Mouse (Mus musculus) forebrain, embryonic 11.5 days (tissue): Measurements from ENCODE around the gene Stard3. TPM values are rescaled to one million over a fixed set of nuclear protein-coding genes. Genes with fewer than 3 reads are reported as not detected.
"Not testable (repeated sequence)": the region's sequence is repeated elsewhere in the genome, so short reads cannot be mapped to it uniquely, and the experiment has no call there.

Experiments
- ATAC-seq: fragments of 200-750 bp; cut with Nextera tagmentation; replicated peaks from 2 replicates; pipeline ENCODE4 v1.8.0; 2017; ENCODE audit warnings: moderate TSS enrichment; ENCODE audit not compliant: low FRiP score
- DNase-seq: peaks from one replicate; pipeline ENCODE4 v3.0.0-alpha.2; 2017; ENCODE audit warnings: low spot score
- H3K27ac ChIP-seq: fragments of 300-500 bp; sonication (generic); 2 replicates; pipeline ENCODE4 v1.5.1; 2014; ENCODE audit warnings: low read depth, low read length
- H3K27me3 ChIP-seq: fragments of 300-500 bp; sonication (generic); 2 replicates; pipeline ENCODE4 v1.6.1; 2014; ENCODE audit warnings: mild to moderate bottlenecking, low read length, mixed read lengths; ENCODE audit not compliant: control insufficient read depth, insufficient read depth
- H3K36me3 ChIP-seq: fragments of 300-500 bp; sonication (generic); 2 replicates; pipeline ENCODE4 v1.6.1; 2014; ENCODE audit warnings: mild to moderate bottlenecking, low read length, moderate library complexity, mixed read lengths; ENCODE audit not compliant: control insufficient read depth, insufficient read depth
- H3K4me1 ChIP-seq: fragments of 300-500 bp; sonication (generic); replicated peaks from 2 replicates; pipeline ENCODE4 v1.6.1; 2014; ENCODE audit warnings: low read length, mixed read lengths; ENCODE audit not compliant: control insufficient read depth, insufficient read depth
- H3K4me2 ChIP-seq: fragments of 300-500 bp; sonication (generic); 2 replicates; pipeline ENCODE4 v1.6.1; 2014; ENCODE audit warnings: low read depth, mild to moderate bottlenecking, low read length, moderate library complexity, mixed read lengths; ENCODE audit not compliant: severe bottlenecking
- H3K4me3 ChIP-seq: fragments of 300-500 bp; sonication (generic); 2 replicates; pipeline ENCODE4 v1.5.1; 2014; ENCODE audit warnings: low read depth, low read length
- H3K9ac ChIP-seq: fragments of 300-500 bp; sonication (generic); 2 replicates; pipeline ENCODE4 v1.6.1; 2014; ENCODE audit warnings: low read length
- H3K9me3 ChIP-seq: fragments of 300-500 bp; sonication (generic); 2 replicates; pipeline ENCODE4 v1.6.1; 2016; ENCODE audit warnings: low read length, mixed read lengths; ENCODE audit not compliant: control insufficient read depth
- WGBS: fragments of 180-500 bp; shearing (Covaris S2); extraction: QIAGEN DNeasy Blood & Tissue Kit; methylation state at CpG from one replicate; pipeline ENCODE4 v1.1.7; 2014; 5-methylcytosine and 5-hydroxymethylcytosine counted together
- polyA plus RNA-seq: library from polyadenylated mRNA; unstranded; fragments of >200 nt; fragmentation: Nextera tagmentation; extraction: Ambion mirVana; gene quantifications from 2 replicates; pipeline ENCODE4 v1.2.1, GENCODE M21; 2014

The Stard3 gene
- polyA plus RNA-seq, 1 experiment from 2014 or later: 38.1 TPM

- WGBS: 88% methylated on average over 2 of the region's 2 CpGs
- H3K9ac ChIP-seq: no peak overlapping the region
- peaks cover 11% of the 10 kb centered on the region for H3K27me3 ChIP-seq
- no peak overlapping the region for H3K4me2 ChIP-seq
- H3K36me3 ChIP-seq: peaks cover 3% of the 10 kb centered on the region
- no peak for DNase-seq
- ATAC-seq: no peak
- H3K4me3 ChIP-seq: no peak overlapping the region
- H3K9me3 ChIP-seq: no peaks in the 10 kb centered on the region
- no peak overlapping the region for H3K27ac ChIP-seq
- no peaks in the 10 kb centered on the region for H3K4me1 ChIP-seq
These were observed 23.5 kb downstream of the Stard3 start for GRCm38 (mm10) chr11:98381651-98382050.

DNA sequence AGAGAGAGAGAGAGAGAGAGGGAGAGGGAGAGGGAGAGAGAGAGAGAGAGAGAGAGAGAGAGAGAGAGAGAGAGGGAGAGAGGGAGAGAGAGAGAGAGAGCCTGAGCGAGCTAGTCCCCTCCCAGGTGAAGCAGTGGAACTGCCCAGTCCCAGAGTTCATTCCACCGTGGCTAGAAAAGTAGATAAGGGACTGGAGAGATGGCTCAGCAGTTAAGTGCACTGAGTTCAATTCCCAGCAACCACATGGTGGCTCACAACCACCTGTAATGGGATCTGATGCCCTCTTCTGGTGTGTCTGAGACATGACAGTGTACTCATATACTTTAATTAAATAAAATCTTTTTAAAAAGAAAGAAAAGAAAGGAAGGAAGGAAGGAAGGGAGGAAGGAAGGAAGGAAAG, 24.2 kb downstream of the Stard3 start:
- not testable (repeated sequence) for DNase-seq, H3K9ac ChIP-seq, H3K4me1 ChIP-seq, H3K4me3 ChIP-seq, H3K27ac ChIP-seq, H3K36me3 ChIP-seq, ATAC-seq, H3K4me2 ChIP-seq, H3K9me3 ChIP-seq
- peaks cover 18% of the 10 kb centered on the region for H3K27me3 ChIP-seq
- 47% methylated on average over 2 of the region's 2 CpGs for WGBS

DNA sequence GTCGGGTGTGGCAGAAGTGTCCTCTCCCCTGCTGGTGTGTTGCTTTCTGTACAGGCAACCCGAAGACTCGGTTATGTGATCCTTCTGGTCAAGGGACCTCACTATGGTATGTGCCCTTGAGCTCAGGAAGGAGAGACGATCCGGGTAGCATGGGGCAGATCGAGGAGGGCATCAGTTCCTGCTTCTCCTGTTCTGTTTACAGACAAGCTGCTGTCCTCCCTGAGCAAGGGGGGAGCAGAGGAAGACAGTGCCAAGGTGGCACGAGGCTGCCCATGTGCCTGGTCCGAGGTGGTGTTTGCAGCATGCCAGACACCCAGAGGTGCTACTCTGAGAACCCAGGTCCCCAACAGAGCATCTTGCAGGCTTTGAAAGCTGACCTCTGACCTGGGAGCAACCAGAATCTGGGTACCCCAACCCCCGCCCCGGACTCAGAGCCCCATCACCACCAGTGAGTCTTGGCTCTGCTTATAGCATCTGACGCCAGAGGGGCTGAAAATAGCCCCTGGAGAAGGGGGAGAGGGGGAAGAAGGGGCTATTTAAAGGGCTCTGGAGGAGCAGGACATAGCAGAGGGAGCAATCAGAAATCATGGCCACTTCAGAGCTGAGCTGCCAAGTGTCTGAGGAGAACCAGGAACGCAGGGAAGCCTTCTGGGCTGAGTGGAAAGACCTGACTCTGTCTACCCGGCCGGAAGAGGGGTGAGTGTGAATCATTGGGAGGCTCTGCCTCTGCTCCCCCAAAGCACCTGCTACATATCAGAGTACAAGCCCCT, 25.3 kb downstream of the Stard3 start, which contains the start of gene Tcap:
Gene Tcap, plus strand, starts transcription at position 551 of the 770 bp plus-strand sequence.
- Histone ChIP-seq H3K27ac (no peak within 1 kb of the TSS), H3K27me3 (peaks cover 26% of the 10 kb centered on the region)
- 64% methylated on average over 14 of the region's 14 CpGs for WGBS

GRCm38 (mm10) chr11:98384216-98384615, 26.0 kb downstream of the Stard3 start:
- DNase-seq (no peak), ATAC-seq (no peak)
- no peak overlapping the region for H3K9ac ChIP-seq
- H3K4me1 ChIP-seq: 0 out of 2 replicates have a peak, but pooled peaks cover 2% of the 10 kb centered on the region
- H3K27ac ChIP-seq: no peak overlapping the region
- no peak overlapping the region for H3K4me2 ChIP-seq
- no peaks in the 10 kb centered on the region; the same call in 1 of the 2 replicates for H3K36me3 ChIP-seq
- 67% methylated on average over 20 of the region's 20 CpGs for WGBS
- no peaks in the 10 kb centered on the region for H3K9me3 ChIP-seq
- H3K27me3 ChIP-seq: peaks cover 26% of the 10 kb centered on the region
- no peak overlapping the region for H3K4me3 ChIP-seq

More for the DNA sequence above, 25.3 kb downstream of the Stard3 start, which contains the start of gene Tcap:
- H3K9ac ChIP-seq: no peak within 1 kb of the TSS
- no peaks in the 10 kb centered on the region for H3K4me1 ChIP-seq
- peaks cover 2% of the 10 kb centered on the region for H3K36me3 ChIP-seq
- no peak for DNase-seq
- no peak within 1 kb of the TSS for H3K4me2 ChIP-seq
- H3K9me3 ChIP-seq: no peaks in the 10 kb centered on the region
- ATAC-seq: no peak
- no peak within 1 kb of the TSS for H3K4me3 ChIP-seq

- no peak overlapping the region for H3K4me2 ChIP-seq
- ATAC-seq (no peak), DNase-seq (no peak)
- H3K27ac ChIP-seq: no peak overlapping the region
- 0 out of 2 replicates have a peak, but pooled peaks cover 2% of the 10 kb centered on the region for H3K4me1 ChIP-seq
- no peak overlapping the region for H3K4me3 ChIP-seq
- no peaks in the 10 kb centered on the region; the same call in 1 of the 2 replicates for H3K36me3 ChIP-seq
- H3K9ac ChIP-seq: no peak overlapping the region
- 66% methylated on average over 7 of the region's 8 CpGs for WGBS
- no peaks in the 10 kb centered on the region for H3K9me3 ChIP-seq
- peaks cover 26% of the 10 kb centered on the region for H3K27me3 ChIP-seq
These were observed 26.8 kb downstream of the Stard3 start for GRCm38 (mm10) chr11:98384721-98385637.

- 0 out of 2 replicates have a peak within 1 kb of the TSS, but pooled peaks have one; percentile 5 for H3K4me2 ChIP-seq
- H3K4me3 ChIP-seq: no peak within 1 kb of the TSS
- no peak within 1 kb of the TSS for H3K27ac ChIP-seq
- DNase-seq: no peak
- ATAC-seq: no peak
- 60% methylated on average over 25 of the region's 25 CpGs for WGBS
- H3K9ac ChIP-seq: no peak within 1 kb of the TSS
- H3K36me3 ChIP-seq: no peaks in the 10 kb centered on the region
- peaks cover 26% of the 10 kb centered on the region for H3K27me3 ChIP-seq
- H3K4me1 ChIP-seq: 0 out of 2 replicates have a peak, but pooled peaks cover 2% of the 10 kb centered on the region
- no peaks in the 10 kb centered on the region for H3K9me3 ChIP-seq
These were observed 27.7 kb downstream of the Stard3 start, which contains the start of gene Pnmt for GRCm38 (mm10) chr11:98385638-98386585. Gene Pnmt (plus strand): TSS chr11:98386450.

DNA sequence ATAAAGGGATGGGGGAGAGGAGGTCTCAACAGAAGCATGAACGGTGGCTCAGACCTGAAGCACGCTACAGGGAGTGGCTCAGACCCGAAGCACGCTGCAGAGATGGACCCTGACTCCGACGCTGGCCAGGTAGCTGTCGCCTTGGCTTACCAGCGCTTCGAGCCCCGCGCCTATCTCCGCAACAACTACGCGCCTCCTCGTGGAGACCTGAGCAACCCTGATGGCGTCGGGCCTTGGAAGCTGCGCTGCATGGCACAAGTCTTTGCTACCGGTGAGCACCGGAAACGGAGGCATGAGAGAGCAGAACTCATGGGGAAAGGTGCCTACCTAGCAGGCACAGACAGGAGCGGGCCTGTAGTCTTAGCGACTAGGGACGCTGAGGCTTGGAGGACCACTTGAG, 28.4 kb downstream of the Stard3 start:
- Histone ChIP-seq H3K9ac (no peak overlapping the region), H3K27me3 (peaks cover 26% of the 10 kb centered on the region)

More for the DNA sequence above, 28.4 kb downstream of the Stard3 start:
- H3K4me3 ChIP-seq: no peak overlapping the region
- H3K4me2 ChIP-seq: 0 out of 2 replicates have a peak overlapping the region, but pooled peaks have one; percentile 5
- no peak overlapping the region for H3K27ac ChIP-seq
- H3K4me1 ChIP-seq: 0 out of 2 replicates have a peak, but pooled peaks cover 2% of the 10 kb centered on the region
- DNase-seq (no peak), ATAC-seq (no peak)
- WGBS: 20% methylated on average over 24 of the region's 24 CpGs
- no peaks in the 10 kb centered on the region for H3K9me3 ChIP-seq
- H3K36me3 ChIP-seq: no peaks in the 10 kb centered on the region
